Mouse (Mus musculus): Measurements from ENCODE around the gene Msh3. TPM values are rescaled to one million over a fixed set of nuclear protein-coding genes. Genes with fewer than 3 reads are reported as not detected.

Gene Msh3
- polyA plus RNA-seq, 1 experiment from 2014 or later: 27.5 TPM

DNA sequence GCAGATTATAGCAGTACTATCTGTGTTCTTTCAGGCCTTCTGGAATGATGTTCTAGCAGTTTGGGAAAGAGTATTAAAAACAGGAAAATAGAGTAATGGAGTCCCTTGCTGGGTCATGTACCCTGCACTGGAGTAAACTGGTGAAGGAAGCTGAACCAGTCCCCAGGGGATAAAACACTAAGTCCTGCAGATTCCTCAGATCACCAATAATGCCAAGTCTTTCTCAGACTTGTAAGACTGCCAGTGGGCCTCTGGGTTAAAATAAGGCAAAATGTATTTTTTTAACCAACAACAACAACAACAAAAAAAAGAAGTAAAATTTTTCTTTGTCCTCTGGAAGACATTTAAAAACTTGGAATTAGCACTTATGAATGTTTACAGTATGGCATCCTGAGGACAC lies 102.5 kb downstream of the Msh3 start:
- H3K4me3 ChIP-seq (replicated peaks; ENCODE audit: low read depth, low read length): no peak overlapping the region
- H3K4me1 ChIP-seq (ENCODE audit: control insufficient read depth, insufficient read depth, low read length): no peaks in the 10 kb centered on the region
- no peaks in the 10 kb centered on the region for H3K27me3 ChIP-seq (ENCODE audit: control insufficient read depth, insufficient read depth, low read length)
- no peak overlapping the region for H3K27ac ChIP-seq (replicated peaks; ENCODE audit: low read depth, low read length)
- H3K9me3 ChIP-seq (ENCODE audit: control insufficient read depth, low read length): no peaks in the 10 kb centered on the region
- H3K4me2 ChIP-seq (ENCODE audit: low read length): no peak overlapping the region
- DNase-seq: no peak
- ATAC-seq (ENCODE audit: low FRiP score, low TSS enrichment): no peak
- peaks cover 14% of the 10 kb centered on the region for H3K36me3 ChIP-seq (ENCODE audit: control insufficient read depth, insufficient read depth, low read length)
- H3K9ac ChIP-seq (replicated peaks; ENCODE audit: low read length): no peak overlapping the region

DNA sequence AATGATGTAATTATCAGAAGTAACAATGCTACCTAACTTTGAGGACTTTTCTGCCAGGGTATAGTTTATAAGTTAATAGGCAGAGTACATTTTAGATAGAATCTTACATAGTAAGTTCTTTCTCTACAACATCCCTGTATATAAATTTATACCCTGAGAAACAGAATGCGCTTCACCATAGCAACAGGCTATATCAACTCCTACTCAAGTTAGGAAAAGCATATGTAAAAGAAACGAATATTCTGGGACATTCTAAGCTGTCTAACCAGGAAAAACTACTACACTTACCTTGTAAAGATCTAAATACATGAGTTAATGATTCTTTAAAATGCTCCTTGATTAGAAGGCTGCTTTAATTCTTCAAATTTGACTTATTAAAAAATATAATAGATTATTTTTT lies 107.2 kb downstream of the Msh3 start:
- no peaks in the 10 kb centered on the region for H3K9me3 ChIP-seq (ENCODE audit: control insufficient read depth, low read length)
- no peak for ATAC-seq (ENCODE audit: low FRiP score, low TSS enrichment)
- H3K27ac ChIP-seq (replicated peaks; ENCODE audit: low read depth, low read length): no peak overlapping the region
- no peak overlapping the region for H3K4me3 ChIP-seq (replicated peaks; ENCODE audit: low read depth, low read length)
- WGBS: 94% methylated on average over 2 of the region's 2 CpGs
- H3K9ac ChIP-seq (replicated peaks; ENCODE audit: low read length): no peak overlapping the region
- peaks cover 7% of the 10 kb centered on the region; the same call in 1 of the 2 replicates for H3K36me3 ChIP-seq (ENCODE audit: control insufficient read depth, insufficient read depth, low read length)
- no peaks in the 10 kb centered on the region for H3K4me1 ChIP-seq (ENCODE audit: control insufficient read depth, insufficient read depth, low read length)
- H3K27me3 ChIP-seq (ENCODE audit: control insufficient read depth, insufficient read depth, low read length): no peaks in the 10 kb centered on the region
- DNase-seq: no peak
- H3K4me2 ChIP-seq (ENCODE audit: low read length): no peak overlapping the region

DNA sequence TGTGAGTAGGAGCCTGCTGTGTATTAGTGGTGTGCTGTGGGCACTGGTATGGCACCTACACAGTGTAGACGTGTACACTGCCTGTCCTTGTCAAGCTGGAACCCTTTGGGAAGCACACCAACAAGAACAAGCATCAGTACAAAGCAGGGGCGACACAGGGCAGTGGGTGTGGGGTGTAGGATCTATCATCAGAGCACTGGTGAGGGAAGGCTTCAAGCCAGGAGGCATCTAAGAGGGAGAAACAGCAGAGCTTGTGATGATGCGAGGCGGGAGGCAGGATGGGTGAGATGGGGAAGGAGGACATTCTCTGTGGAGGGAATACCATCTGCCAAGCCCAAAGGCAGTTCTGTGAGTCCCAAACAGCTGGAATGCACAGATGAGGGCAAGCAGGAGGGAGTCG lies 107.8 kb downstream of the Msh3 start:
- 96% methylated on average over 5 of the region's 5 CpGs for WGBS

DNA sequence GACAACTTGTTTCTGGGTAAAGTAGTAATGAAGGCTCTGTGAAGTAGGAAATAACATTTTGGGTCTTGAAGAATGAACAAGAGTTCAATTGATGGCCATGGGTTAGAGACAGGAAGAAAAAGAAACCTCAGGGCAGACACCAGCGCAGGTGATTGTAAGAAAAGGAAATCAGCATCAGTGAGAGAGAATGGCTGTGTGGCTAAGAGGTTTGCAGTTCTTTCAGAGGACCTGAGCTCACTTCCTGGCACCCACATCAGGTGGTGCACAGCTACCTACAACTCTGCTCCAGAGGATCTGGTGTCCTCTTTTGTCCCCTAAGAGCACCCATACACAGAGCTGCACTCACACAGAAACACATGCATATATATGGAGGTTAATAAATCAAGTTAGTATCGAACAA lies 110.1 kb downstream of the Msh3 start:
- no peak overlapping the region for H3K27ac ChIP-seq (replicated peaks; ENCODE audit: low read depth, low read length)
- H3K27me3 ChIP-seq (ENCODE audit: control insufficient read depth, insufficient read depth, low read length): no peaks in the 10 kb centered on the region
- H3K4me1 ChIP-seq (ENCODE audit: control insufficient read depth, insufficient read depth, low read length): no peaks in the 10 kb centered on the region
- no peak for ATAC-seq (ENCODE audit: low FRiP score, low TSS enrichment)
- no peak overlapping the region for H3K4me3 ChIP-seq (replicated peaks; ENCODE audit: low read depth, low read length)
- no peak overlapping the region for H3K9ac ChIP-seq (replicated peaks; ENCODE audit: low read length)
- H3K36me3 ChIP-seq (ENCODE audit: control insufficient read depth, insufficient read depth, low read length): peaks cover 5% of the 10 kb centered on the region; the same call in 1 of the 2 replicates
- no peak overlapping the region for H3K4me2 ChIP-seq (ENCODE audit: low read length)
- H3K9me3 ChIP-seq (ENCODE audit: control insufficient read depth, low read length): no peaks in the 10 kb centered on the region
- WGBS: 98% methylated on average over 2 of the region's 2 CpGs
- no peak for DNase-seq

More for the DNA sequence above, 107.8 kb downstream of the Msh3 start:
- H3K27me3 ChIP-seq (ENCODE audit: control insufficient read depth, insufficient read depth, low read length): no peaks in the 10 kb centered on the region
- no peak overlapping the region for H3K27ac ChIP-seq (replicated peaks; ENCODE audit: low read depth, low read length)
- H3K9me3 ChIP-seq (ENCODE audit: control insufficient read depth, low read length): no peaks in the 10 kb centered on the region
- no peak overlapping the region for H3K4me3 ChIP-seq (replicated peaks; ENCODE audit: low read depth, low read length)
- H3K9ac ChIP-seq (replicated peaks; ENCODE audit: low read length): no peak overlapping the region
- no peak overlapping the region for H3K4me2 ChIP-seq (ENCODE audit: low read length)
- ATAC-seq (ENCODE audit: low FRiP score, low TSS enrichment) (no peak), DNase-seq (no peak)
- peaks cover 7% of the 10 kb centered on the region; the same call in 1 of the 2 replicates for H3K36me3 ChIP-seq (ENCODE audit: control insufficient read depth, insufficient read depth, low read length)
- H3K4me1 ChIP-seq (ENCODE audit: control insufficient read depth, insufficient read depth, low read length): no peaks in the 10 kb centered on the region

DNA sequence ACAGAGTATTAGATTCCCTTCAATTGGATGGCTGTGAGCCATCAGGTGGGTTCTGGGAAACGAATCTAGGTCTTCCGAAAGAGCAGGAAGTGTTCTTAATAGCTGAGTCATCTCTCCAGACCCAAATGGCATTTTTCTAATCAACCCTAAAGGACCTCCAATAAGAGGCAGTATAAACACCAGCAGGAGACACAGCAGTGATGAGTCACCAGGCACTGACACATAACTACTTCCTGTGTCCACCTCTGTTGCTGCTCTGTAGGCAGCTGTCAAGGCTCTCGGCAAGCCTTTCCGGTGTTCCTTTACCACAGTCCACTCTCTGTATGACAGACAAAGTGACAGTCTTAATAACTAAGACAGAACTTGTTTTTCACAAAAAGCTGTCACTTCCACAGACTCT lies 113.4 kb downstream of the Msh3 start:
- no peak overlapping the region for H3K9ac ChIP-seq (replicated peaks; ENCODE audit: low read length)
- no peak overlapping the region for H3K27ac ChIP-seq (replicated peaks; ENCODE audit: low read depth, low read length)
- H3K4me1 ChIP-seq (ENCODE audit: control insufficient read depth, insufficient read depth, low read length): no peaks in the 10 kb centered on the region
- H3K27me3 ChIP-seq (ENCODE audit: control insufficient read depth, insufficient read depth, low read length): no peaks in the 10 kb centered on the region
- 90% methylated on average over 4 of the region's 4 CpGs for WGBS
- no peak overlapping the region for H3K4me2 ChIP-seq (ENCODE audit: low read length)
- H3K36me3 ChIP-seq (ENCODE audit: control insufficient read depth, insufficient read depth, low read length): no peaks in the 10 kb centered on the region
- ATAC-seq (ENCODE audit: low FRiP score, low TSS enrichment) (no peak), DNase-seq (no peak)
- no peaks in the 10 kb centered on the region for H3K9me3 ChIP-seq (ENCODE audit: control insufficient read depth, low read length)
- H3K4me3 ChIP-seq (replicated peaks; ENCODE audit: low read depth, low read length): no peak overlapping the region

DNA sequence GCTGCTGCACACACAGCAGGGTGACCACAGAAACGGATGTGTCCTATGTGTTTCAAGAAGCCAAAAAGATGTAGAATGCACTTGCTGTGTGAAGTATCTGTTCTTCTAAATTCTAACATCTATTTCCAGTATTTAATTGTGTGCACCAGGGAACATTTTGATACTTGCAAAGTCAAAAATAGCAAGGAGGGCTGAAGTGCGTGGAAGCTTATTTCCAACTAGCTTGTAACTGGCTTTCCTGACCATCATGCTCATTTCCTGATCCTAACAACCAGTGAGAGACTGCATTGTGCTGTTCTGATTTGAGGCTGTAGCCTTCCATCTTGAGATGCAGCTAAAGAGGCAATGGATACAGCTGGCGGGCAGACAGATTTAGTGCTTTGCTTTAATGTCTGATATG lies 116.9 kb downstream of the Msh3 start:
- Histone ChIP-seq H3K27me3 (ENCODE audit: control insufficient read depth, insufficient read depth, low read length) (no peaks in the 10 kb centered on the region), H3K9ac (replicated peaks; ENCODE audit: low read length) (no peak overlapping the region), H3K4me2 (ENCODE audit: low read length) (no peak overlapping the region), H3K4me1 (ENCODE audit: control insufficient read depth, insufficient read depth, low read length) (no peaks in the 10 kb centered on the region), H3K27ac (replicated peaks; ENCODE audit: low read depth, low read length) (no peak overlapping the region), H3K9me3 (ENCODE audit: control insufficient read depth, low read length) (no peaks in the 10 kb centered on the region), H3K36me3 (ENCODE audit: control insufficient read depth, insufficient read depth, low read length) (no peaks in the 10 kb centered on the region), H3K4me3 (replicated peaks; ENCODE audit: low read depth, low read length) (no peak overlapping the region)
- 91% methylated on average over 3 of the region's 3 CpGs for WGBS
- ATAC-seq (ENCODE audit: low FRiP score, low TSS enrichment) (no peak), DNase-seq (no peak)

DNA sequence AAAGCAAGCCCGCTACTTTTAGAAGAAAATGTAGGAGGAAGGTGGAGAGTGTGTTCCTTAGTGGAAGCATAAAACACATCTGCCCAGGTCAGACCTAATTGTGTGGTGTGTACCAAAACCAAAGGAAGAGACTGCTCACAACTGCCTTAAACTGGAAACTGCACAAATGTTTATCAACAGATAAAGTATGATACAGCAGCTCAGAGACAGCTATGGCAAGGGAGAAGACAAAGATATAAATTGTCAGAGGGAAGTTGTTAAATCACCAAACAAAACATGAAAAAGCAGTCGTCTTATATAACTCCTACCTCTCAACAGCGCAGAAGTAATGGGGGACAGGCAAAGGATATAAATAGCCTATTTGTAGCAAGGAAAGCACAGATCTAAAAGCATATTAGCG lies 117.8 kb downstream of the Msh3 start:
- Histone ChIP-seq H3K9ac (replicated peaks; ENCODE audit: low read length) (no peak overlapping the region), H3K36me3 (ENCODE audit: control insufficient read depth, insufficient read depth, low read length) (no peaks in the 10 kb centered on the region), H3K27me3 (ENCODE audit: control insufficient read depth, insufficient read depth, low read length) (no peaks in the 10 kb centered on the region), H3K4me3 (replicated peaks; ENCODE audit: low read depth, low read length) (no peak overlapping the region), H3K4me1 (ENCODE audit: control insufficient read depth, insufficient read depth, low read length) (no peaks in the 10 kb centered on the region), H3K9me3 (ENCODE audit: control insufficient read depth, low read length) (no peaks in the 10 kb centered on the region), H3K27ac (replicated peaks; ENCODE audit: low read depth, low read length) (no peak overlapping the region), H3K4me2 (ENCODE audit: low read length) (no peak overlapping the region)
- DNase-seq (no peak), ATAC-seq (ENCODE audit: low FRiP score, low TSS enrichment) (no peak)
- WGBS: 93% methylated on average over 4 of the region's 4 CpGs

DNA sequence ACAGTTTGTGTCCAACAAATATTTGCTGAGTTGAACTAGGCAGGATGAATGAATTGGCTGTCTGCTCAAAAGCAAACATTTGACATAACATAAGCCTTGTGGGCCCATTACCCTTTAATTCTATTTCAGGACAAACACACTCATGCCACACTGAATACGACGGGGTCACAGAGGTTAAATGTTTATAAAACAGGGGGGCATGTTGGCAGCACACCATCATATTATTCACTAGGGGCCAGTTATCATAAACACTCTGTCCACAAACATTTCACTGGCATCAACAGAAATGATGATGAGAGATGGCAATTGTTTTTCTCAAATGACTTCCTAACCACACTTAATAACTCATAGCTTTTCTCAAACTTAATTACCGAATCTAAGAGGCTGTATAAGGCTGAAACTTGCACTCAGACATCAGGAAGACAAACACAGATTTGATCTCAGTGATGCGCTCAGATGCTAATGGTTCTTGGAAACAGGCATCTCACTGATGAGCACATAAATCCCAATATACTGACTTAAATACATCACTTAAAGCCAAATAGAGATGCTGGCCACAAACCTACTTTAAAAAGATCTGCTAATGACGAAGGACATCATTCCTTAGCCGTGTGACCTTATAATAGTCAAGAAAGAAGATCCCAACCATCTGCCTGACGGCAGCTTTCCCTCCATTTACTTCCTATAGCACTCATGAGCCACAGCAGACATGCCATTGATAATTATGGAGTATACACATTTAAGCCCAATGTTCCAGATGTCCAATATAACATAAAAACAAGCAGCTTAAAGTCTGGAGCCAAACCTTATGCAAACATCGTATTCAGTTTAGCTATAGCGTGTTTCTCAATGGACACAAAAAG lies 122.5 kb downstream of the Msh3 start:
- H3K4me1 ChIP-seq (ENCODE audit: control insufficient read depth, insufficient read depth, low read length): no peaks in the 10 kb centered on the region
- no peak overlapping the region for H3K27ac ChIP-seq (replicated peaks; ENCODE audit: low read depth, low read length)
- H3K36me3 ChIP-seq (ENCODE audit: control insufficient read depth, insufficient read depth, low read length): no peaks in the 10 kb centered on the region
- H3K9me3 ChIP-seq (ENCODE audit: control insufficient read depth, low read length): no peaks in the 10 kb centered on the region
- no peak overlapping the region for H3K4me3 ChIP-seq (replicated peaks; ENCODE audit: low read depth, low read length)
- no peak overlapping the region for H3K9ac ChIP-seq (replicated peaks; ENCODE audit: low read length)
- ATAC-seq (ENCODE audit: low FRiP score, low TSS enrichment) (no peak), DNase-seq (no peak)
- no peak overlapping the region for H3K4me2 ChIP-seq (ENCODE audit: low read length)
- H3K27me3 ChIP-seq (ENCODE audit: control insufficient read depth, insufficient read depth, low read length): no peaks in the 10 kb centered on the region
- 91% methylated on average over 9 of the region's 9 CpGs for WGBS

DNA sequence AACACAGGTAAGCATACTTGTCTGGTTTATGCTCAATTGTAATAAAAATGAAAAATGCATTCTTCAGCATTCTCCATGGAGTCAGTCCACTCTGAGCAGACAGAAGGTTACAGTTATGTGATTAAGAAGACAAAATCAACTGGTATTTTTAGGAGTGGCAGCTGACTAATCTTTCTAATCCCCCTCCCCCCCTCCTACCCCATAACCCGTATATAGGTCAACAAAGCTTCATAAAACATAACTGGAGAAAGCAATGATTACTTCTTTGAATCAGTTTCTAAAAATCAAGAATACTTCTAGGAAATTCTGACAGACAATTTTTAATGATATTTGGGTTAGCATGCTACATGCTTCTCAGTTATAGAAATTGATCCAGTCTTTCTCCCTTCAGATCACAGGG lies 126.8 kb downstream of the Msh3 start:
- Histone ChIP-seq H3K4me3 (replicated peaks; ENCODE audit: low read depth, low read length) (no peak overlapping the region), H3K27me3 (ENCODE audit: control insufficient read depth, insufficient read depth, low read length) (no peaks in the 10 kb centered on the region), H3K36me3 (ENCODE audit: control insufficient read depth, insufficient read depth, low read length) (no peaks in the 10 kb centered on the region), H3K4me2 (ENCODE audit: low read length) (no peak overlapping the region), H3K4me1 (ENCODE audit: control insufficient read depth, insufficient read depth, low read length) (no peaks in the 10 kb centered on the region), H3K9me3 (ENCODE audit: control insufficient read depth, low read length) (no peaks in the 10 kb centered on the region), H3K27ac (replicated peaks; ENCODE audit: low read depth, low read length) (no peak overlapping the region), H3K9ac (replicated peaks; ENCODE audit: low read length) (no peak overlapping the region)
- 73% methylated on average over 1 of the region's 1 CpGs for WGBS
- no peak for DNase-seq
- ATAC-seq (ENCODE audit: low FRiP score, low TSS enrichment): no peak
